Mouse (Mus musculus): ENCODE data around the gene Fam122c.
A peak's percentile ranks its signal among the peaks of the same experiment; 100 is the strongest.

The Fam122c gene

GRCm38 (mm10) chrX:53369534-53370365 is 96.5 kb downstream of the Fam122c start:
- no peak for DNase-seq (ENCODE audit: low read depth in 1 of 2, low spot score in 2 of 2)

- peak; percentile 37 to 68 for DNase-seq (ENCODE audit: low read depth in 1 of 2, low spot score in 2 of 2)
These were observed 97.1 kb downstream of the Fam122c start, which contains the start of gene Mospd1 for GRCm38 (mm10) chrX:53370366-53370740. TSS of gene Mospd1 (minus strand) at chrX:53370502.
